Mouse (Mus musculus) forebrain, embryonic 12.5 days (tissue): ENCODE results near the gene Nhlh1. TPM values are rescaled to one million over a fixed set of nuclear protein-coding genes. Genes with fewer than 3 reads are reported as not detected.
A peak's percentile ranks its signal among the peaks of the same experiment; 100 is the strongest.

ENCODE experiments used
- ATAC-seq: fragments of 200-750 bp; cut with Nextera tagmentation; 2 replicates; pipeline ENCODE4 v1.8.0; 2017; ENCODE audit warnings: moderate TSS enrichment; ENCODE audit not compliant: low FRiP score
- H3K27ac ChIP-seq: fragments of 300-500 bp; sonication (generic); 2 replicates; pipeline ENCODE4 v1.5.1; 2016; ENCODE audit warnings: mild to moderate bottlenecking
- H3K27me3 ChIP-seq: fragments of 300-500 bp; sonication (generic); 2 replicates; pipeline ENCODE4 v1.6.1; 2016; ENCODE audit warnings: mild to moderate bottlenecking
- H3K36me3 ChIP-seq: fragments of 300-500 bp; sonication (generic); replicated peaks from 2 replicates; pipeline ENCODE4 v1.6.1; 2016; ENCODE audit warnings: mild to moderate bottlenecking
- H3K4me1 ChIP-seq: fragments of 300-500 bp; sonication (generic); 2 replicates; pipeline ENCODE4 v1.6.1; 2016
- H3K4me2 ChIP-seq: fragments of 300-500 bp; sonication (generic); 2 replicates; pipeline ENCODE4 v1.6.1; 2016; ENCODE audit warnings: mild to moderate bottlenecking, moderate library complexity
- H3K4me3 ChIP-seq: fragments of 300-500 bp; sonication (generic); replicated peaks from 2 replicates; pipeline ENCODE4 v1.5.1; 2016; ENCODE audit warnings: mild to moderate bottlenecking
- H3K9ac ChIP-seq: fragments of 300-500 bp; sonication (generic); 2 replicates; pipeline ENCODE4 v1.6.1; 2016; ENCODE audit warnings: mild to moderate bottlenecking
- H3K9me3 ChIP-seq: fragments of 300-500 bp; sonication (generic); 2 replicates; pipeline ENCODE4 v1.6.1; 2016
- WGBS: fragments of 180-500 bp; shearing (Covaris S2); methylation state at CpG from one replicate; pipeline ENCODE4 v1.1.7; 2016; 5-methylcytosine and 5-hydroxymethylcytosine counted together
- polyA plus RNA-seq: library from polyadenylated mRNA; unstranded; fragments of >200 nt; fragmentation: Nextera tagmentation; extraction: Ambion mirVana; gene quantifications from 2 replicates; pipeline ENCODE4 v1.2.1, GENCODE M21; 2016

Nhlh1 gene
- polyA plus RNA-seq, 1 experiment from 2014 or later, result 9.8 TPM

- Histone ChIP-seq H3K9ac (peak overlapping the region; percentile 97), H3K9me3 (no peaks in the 10 kb centered on the region), H3K4me3 (peak overlapping the region; percentile 92), H3K4me1 (peaks cover 83% of the 10 kb centered on the region), H3K27me3 (no peaks in the 10 kb centered on the region), H3K36me3 (peaks cover 27% of the 10 kb centered on the region), H3K4me2 (peak overlapping the region; percentile 97), H3K27ac (peak overlapping the region; percentile 98)
- WGBS, result 11% methylated on average over 9 of the region's 9 CpGs
- ATAC-seq, result no peak
Measured at GRCm38 (mm10) chr1:172024140-172024895, 33.1 kb downstream of the Nhlh1 start.

GRCm38 (mm10) chr1:172019863-172020521, 37.4 kb downstream of the Nhlh1 start:
- no peak overlapping the region for H3K4me3 ChIP-seq
- H3K9ac ChIP-seq, result peak overlapping the region; percentile 40; the same call in 1 of the 2 replicates
- peak overlapping the region; percentile 98 for H3K27ac ChIP-seq
- H3K27me3 ChIP-seq, result no peaks in the 10 kb centered on the region
- peaks cover 30% of the 10 kb centered on the region for H3K36me3 ChIP-seq
- no peaks in the 10 kb centered on the region for H3K9me3 ChIP-seq
- peaks cover 97% of the 10 kb centered on the region for H3K4me1 ChIP-seq
- H3K4me2 ChIP-seq, result peak overlapping the region; percentile 27
- no peak for ATAC-seq
- 72% methylated on average over 10 of the region's 10 CpGs for WGBS

- H3K9ac ChIP-seq, result peak overlapping the region; percentile 40; the same call in 1 of the 2 replicates
- no peaks in the 10 kb centered on the region for H3K9me3 ChIP-seq
- peaks cover 97% of the 10 kb centered on the region for H3K4me1 ChIP-seq
- ATAC-seq, result no peak
- peaks cover 30% of the 10 kb centered on the region for H3K36me3 ChIP-seq
- no peak overlapping the region for H3K4me2 ChIP-seq
- H3K27ac ChIP-seq, result peak overlapping the region; percentile 98
- 88% methylated on average over 4 of the region's 4 CpGs for WGBS
- H3K4me3 ChIP-seq, result no peak overlapping the region
- H3K27me3 ChIP-seq, result no peaks in the 10 kb centered on the region
Measured at GRCm38 (mm10) chr1:172019339-172019738, 38.0 kb downstream of the Nhlh1 start.

- H3K4me3 ChIP-seq, result no peak overlapping the region
- ATAC-seq, result no peak
Measured at GRCm38 (mm10) chr1:172018336-172019311, 38.7 kb downstream of the Nhlh1 start.

GRCm38 (mm10) chr1:172017517-172018070, 39.8 kb downstream of the Nhlh1 start:
- peak overlapping the region; percentile 42 for H3K9ac ChIP-seq
- H3K36me3 ChIP-seq, result peaks cover 30% of the 10 kb centered on the region
- peak overlapping the region; percentile 98 for H3K27ac ChIP-seq
- H3K4me1 ChIP-seq, result peaks cover 98% of the 10 kb centered on the region
- 43% methylated on average over 6 of the region's 6 CpGs for WGBS
- peak overlapping the region; percentile 56 for H3K4me2 ChIP-seq
- no peaks in the 10 kb centered on the region for H3K27me3 ChIP-seq
- peak overlapping the region; percentile 22 for H3K4me3 ChIP-seq
- H3K9me3 ChIP-seq, result no peaks in the 10 kb centered on the region
- ATAC-seq, result peak; percentile 3; the same call in 1 of the 2 replicates

More at GRCm38 (mm10) chr1:172018336-172019311, 38.7 kb downstream of the Nhlh1 start:
- Histone ChIP-seq H3K27ac (peak overlapping the region; percentile 98), H3K27me3 (no peaks in the 10 kb centered on the region), H3K9ac (no peak overlapping the region), H3K4me2 (peak overlapping the region; percentile 56), H3K4me1 (peaks cover 97% of the 10 kb centered on the region), H3K36me3 (peaks cover 24% of the 10 kb centered on the region), H3K9me3 (no peaks in the 10 kb centered on the region)
- WGBS, result 79% methylated on average over 9 of the region's 9 CpGs

GRCm38 (mm10) chr1:172016660-172017516, 40.5 kb downstream of the Nhlh1 start:
- peaks cover 31% of the 10 kb centered on the region for H3K36me3 ChIP-seq

GRCm38 (mm10) chr1:172016031-172016430, 41.3 kb downstream of the Nhlh1 start:
- H3K27me3 ChIP-seq, result no peaks in the 10 kb centered on the region
- peak overlapping the region; percentile 56 for H3K4me2 ChIP-seq
- ATAC-seq, result no peak
- H3K9me3 ChIP-seq, result no peaks in the 10 kb centered on the region
- peaks cover 35% of the 10 kb centered on the region for H3K36me3 ChIP-seq
- H3K9ac ChIP-seq, result peak overlapping the region; percentile 62
- H3K27ac ChIP-seq, result peak overlapping the region; percentile 98
- H3K4me1 ChIP-seq, result peaks cover 88% of the 10 kb centered on the region
- 42% methylated on average over 8 of the region's 8 CpGs for WGBS
- peak overlapping the region; percentile 22 for H3K4me3 ChIP-seq

More at GRCm38 (mm10) chr1:172016660-172017516, 40.5 kb downstream of the Nhlh1 start:
- Histone ChIP-seq H3K4me3 (peak overlapping the region; percentile 22), H3K27me3 (no peaks in the 10 kb centered on the region), H3K9ac (peak overlapping the region; percentile 62), H3K4me2 (peak overlapping the region; percentile 56), H3K27ac (peak overlapping the region; percentile 98), H3K4me1 (peaks cover 95% of the 10 kb centered on the region), H3K9me3 (no peaks in the 10 kb centered on the region)
- WGBS, result 7% methylated on average over 6 of the region's 6 CpGs
- peak; percentile 85 for ATAC-seq

- WGBS, result 43% methylated on average over 9 of the region's 9 CpGs
- H3K9me3 ChIP-seq, result no peaks in the 10 kb centered on the region
- H3K4me2 ChIP-seq, result peak overlapping the region; percentile 56
- peaks cover 82% of the 10 kb centered on the region for H3K4me1 ChIP-seq
- H3K27me3 ChIP-seq, result no peaks in the 10 kb centered on the region
- peak overlapping the region; percentile 22 for H3K4me3 ChIP-seq
- peaks cover 35% of the 10 kb centered on the region for H3K36me3 ChIP-seq
- peak overlapping the region; percentile 98 for H3K27ac ChIP-seq
- ATAC-seq, result no peak
- H3K9ac ChIP-seq, result peak overlapping the region; percentile 62
Measured at GRCm38 (mm10) chr1:172015312-172015939, 41.9 kb downstream of the Nhlh1 start.

GRCm38 (mm10) chr1:172014771-172015170, 42.6 kb downstream of the Nhlh1 start:
- H3K4me3 ChIP-seq, result peak overlapping the region; percentile 22
- H3K9me3 ChIP-seq, result no peaks in the 10 kb centered on the region
- H3K36me3 ChIP-seq, result peaks cover 39% of the 10 kb centered on the region
- peaks cover 76% of the 10 kb centered on the region for H3K4me1 ChIP-seq
- WGBS, result 32% methylated on average over 9 of the region's 9 CpGs
- H3K4me2 ChIP-seq, result peak overlapping the region; percentile 56
- H3K27me3 ChIP-seq, result no peaks in the 10 kb centered on the region
- ATAC-seq, result no peak
- peak overlapping the region; percentile 98 for H3K27ac ChIP-seq
- peak overlapping the region; percentile 62 for H3K9ac ChIP-seq

- WGBS, result 10% methylated on average over 5 of the region's 5 CpGs
- ATAC-seq, result no peak
Measured at GRCm38 (mm10) chr1:172012030-172012429, 45.3 kb downstream of the Nhlh1 start.

More at GRCm38 (mm10) chr1:172012030-172012429, 45.3 kb downstream of the Nhlh1 start:
- Histone ChIP-seq H3K4me3 (no peak overlapping the region), H3K9ac (no peak overlapping the region), H3K4me2 (no peak overlapping the region), H3K36me3 (peaks cover 63% of the 10 kb centered on the region), H3K27ac (peak overlapping the region; percentile 22; the same call in 1 of the 2 replicates), H3K4me1 (peaks cover 48% of the 10 kb centered on the region), H3K27me3 (no peaks in the 10 kb centered on the region), H3K9me3 (no peaks in the 10 kb centered on the region)
